Mouse (Mus musculus) G1E (cell line): ENCODE data around the gene Pan2. TPM values are rescaled to one million over a fixed set of nuclear protein-coding genes. Genes with fewer than 3 reads are reported as not detected.

Experiments used
- ATAC-seq: 2 replicates; pipeline ENCODE4 v1.8.0; 2016; ENCODE audit warnings: mild to moderate bottlenecking; ENCODE audit not compliant: insufficient number of reproducible peaks, poor library complexity, low FRiP score, severe bottlenecking; ENCODE audit errors: extremely low read depth
- DNase-seq: peaks from one replicate; pipeline ENCODE4 v3.0.0; 2012; ENCODE audit warnings: low spot score
- H3K27me3 ChIP-seq: 2 replicates; pipeline ENCODE4 v1.6.1; 2012; ENCODE audit warnings: mild to moderate bottlenecking, low read length, inconsistent platforms; ENCODE audit not compliant: insufficient read depth
- H3K36me3 ChIP-seq: replicated peaks from 2 replicates; pipeline ENCODE3; 2012; ENCODE audit warnings: mild to moderate bottlenecking, inconsistent platforms
- H3K4me1 ChIP-seq: 2 replicates; pipeline ENCODE4 v1.6.1; 2012; ENCODE audit warnings: low read depth, low read length, inconsistent platforms, mixed read lengths; ENCODE audit not compliant: insufficient read depth
- H3K4me3 ChIP-seq: 2 replicates; pipeline ENCODE4 v1.5.1; 2012; ENCODE audit warnings: low read depth, mild to moderate bottlenecking, inconsistent platforms, low read length, moderate library complexity, mixed read lengths
- H3K9me3 ChIP-seq: replicated peaks from 2 replicates; pipeline ENCODE4 v1.6.1; 2012; ENCODE audit warnings: inconsistent platforms
- CTCF ChIP-seq: IDR thresholded peaks from 2 replicates; pipeline ENCODE4 v1.5.1; 2012; ENCODE audit warnings: low read depth, low read length, inconsistent platforms, mixed read lengths
- GATA1 ChIP-seq: IDR thresholded peaks from 2 replicates; pipeline ENCODE4 v1.6.1; 2012; ENCODE audit warnings: borderline replicate concordance, low read length, inconsistent platforms, mixed read lengths
- GATA2 ChIP-seq: IDR thresholded peaks from 2 replicates; pipeline ENCODE4 v1.6.1; 2012; ENCODE audit warnings: low read depth, low read length, inconsistent platforms, borderline replicate concordance
- POLR2AphosphoS5 ChIP-seq: IDR thresholded peaks from 2 replicates; pipeline ENCODE4 v1.6.1; 2012; ENCODE audit warnings: low read depth, low read length, inconsistent platforms; ENCODE audit not compliant: insufficient replicate concordance
- TAL1 ChIP-seq: conservative IDR thresholded peaks from 2 replicates; pipeline ENCODE4 v1.6.1; 2012; ENCODE audit warnings: low read depth, low read length, inconsistent platforms, mixed read lengths
- polyA plus RNA-seq: library from polyadenylated mRNA; stranded (reverse); fragments of >175 nt; gene quantifications from 2 replicates; pipeline ENCODE4 v1.2.3, GENCODE M21; 2012
- total RNA-seq, 2 experiments: library from RNA; stranded (forward) in 1 of 2; stranded (reverse) in 1 of 2; fragments of 200-1000 nt in 1 of 2; fragments of >200 nt in 1 of 2; fragmentation: Nextera tagmentation in 1 of 2; gene quantifications; 2 replicates each; pipeline ENCODE4 v1.2.3; 2014 to 2017

The Pan2 gene
- total and polyA plus RNA-seq, 3 experiments, result 3.6 to 30.2 (median 13.8) TPM

DNA sequence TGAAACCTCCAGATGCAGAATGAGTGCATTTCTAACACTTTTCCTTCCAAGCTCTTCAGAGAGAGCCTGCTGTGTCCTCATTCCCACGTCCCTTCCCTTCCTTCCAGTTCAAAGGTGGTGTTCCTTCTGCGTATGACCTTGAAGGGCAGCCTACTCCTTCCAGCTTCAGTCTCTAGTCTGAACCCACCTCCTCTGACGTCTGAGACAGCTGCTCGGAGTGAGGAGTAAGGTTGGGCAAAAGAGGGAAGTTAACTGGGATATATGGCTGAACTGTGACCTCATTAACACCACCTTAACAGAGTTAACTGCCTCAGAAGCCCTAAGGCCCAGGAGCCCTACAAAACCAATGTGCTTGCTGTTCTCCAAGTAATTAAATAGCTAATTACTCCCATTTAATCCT is 67.5 kb downstream of the Pan2 start:
- Histone ChIP-seq H3K4me3 (no peak overlapping the region), H3K9me3 (no peaks in the 10 kb centered on the region), H3K4me1 (peaks cover 57% of the 10 kb centered on the region), H3K36me3 (peaks cover 9% of the 10 kb centered on the region), H3K27me3 (no peaks in the 10 kb centered on the region)
- no peak for DNase-seq
- TF ChIP-seq CTCF (no peak), GATA1 (no peak), POLR2AphosphoS5 (no peak), GATA2 (no peak), TAL1 (no peak)
- ATAC-seq, result no peak

Other genes starting within 250 kb of the Pan2 start
Only the 20 nearest of the 25 such genes appear.
- gene Baz2a, start 211.8 kb upstream of the Pan2 start, total RNA-seq (2014; fragmentation: Nextera tagmentation), result 102 and 116 TPM in 2 replicates
- 14.8 and 16.6 TPM in 2 replicates for gene Baz2a, start 211.8 kb upstream of the Pan2 start, total RNA-seq (2017)
- gene Baz2a, start 211.8 kb upstream of the Pan2 start, polyA plus RNA-seq, result 24.8 and 34.7 TPM in 2 replicates
- 28.1 and 32.1 TPM in 2 replicates for gene Rbms2, start 123.0 kb upstream of the Pan2 start, total RNA-seq (2014; fragmentation: Nextera tagmentation)
- 7.1 and 8.3 TPM in 2 replicates for gene Rbms2, start 123.0 kb upstream of the Pan2 start, total RNA-seq (2017)
- gene Rbms2, start 123.0 kb upstream of the Pan2 start, polyA plus RNA-seq, result 9.3 and 11.3 TPM in 2 replicates
- gene Gls2, start 108.9 kb upstream of the Pan2 start, total RNA-seq (2014; fragmentation: Nextera tagmentation), result 10.7 and 15.0 TPM in 2 replicates
- 4.0 and 5.3 TPM in 2 replicates for gene Gls2, start 108.9 kb upstream of the Pan2 start, total RNA-seq (2017)
- gene Gls2, start 108.9 kb upstream of the Pan2 start, polyA plus RNA-seq, result 11.1 and 14.6 TPM in 2 replicates
- gene Spryd4, start 91.5 kb upstream of the Pan2 start, total RNA-seq (2014; fragmentation: Nextera tagmentation), result 11.5 and 13.9 TPM in 2 replicates
- 18.8 and 23.3 TPM in 2 replicates for gene Spryd4, start 91.5 kb upstream of the Pan2 start, total RNA-seq (2017)
- 3.2 and 4.4 TPM in 2 replicates for gene Spryd4, start 91.5 kb upstream of the Pan2 start, polyA plus RNA-seq
- gene Mip, start 77.5 kb upstream of the Pan2 start, total RNA-seq (2014; fragmentation: Nextera tagmentation), result not detected in 2 replicates
- gene Mip, start 77.5 kb upstream of the Pan2 start, total RNA-seq (2017), result 0.05 TPM in 1 of 2 replicates, not detected in the other
- gene Mip, start 77.5 kb upstream of the Pan2 start, polyA plus RNA-seq, result 0.02 TPM in 1 of 2 replicates, not detected in the other
- gene Timeless, start 71.3 kb upstream of the Pan2 start, total RNA-seq (2014; fragmentation: Nextera tagmentation), result 28.1 and 32.6 TPM in 2 replicates
- 43.8 and 61.4 TPM in 2 replicates for gene Timeless, start 71.3 kb upstream of the Pan2 start, total RNA-seq (2017)
- gene Timeless, start 71.3 kb upstream of the Pan2 start, polyA plus RNA-seq, result 44.2 and 46.7 TPM in 2 replicates
- not detected in 2 replicates for gene Apon, start 49.2 kb upstream of the Pan2 start, total RNA-seq (2014; fragmentation: Nextera tagmentation)
- 0.17 and 0.27 TPM in 2 replicates for gene Apon, start 49.2 kb upstream of the Pan2 start, total RNA-seq (2017)
- 0.04 TPM in 1 of 2 replicates, not detected in the other for gene Apon, start 49.2 kb upstream of the Pan2 start, polyA plus RNA-seq
- not detected in 2 replicates for gene Apof, start 34.7 kb upstream of the Pan2 start, total RNA-seq (2014; fragmentation: Nextera tagmentation)
- gene Apof, start 34.7 kb upstream of the Pan2 start, total RNA-seq (2017), result 0.12 and 0.16 TPM in 2 replicates
- gene Apof, start 34.7 kb upstream of the Pan2 start, polyA plus RNA-seq, result not detected in 2 replicates
- 23.3 and 24.5 TPM in 2 replicates for gene Stat2, start 32.8 kb upstream of the Pan2 start, total RNA-seq (2014; fragmentation: Nextera tagmentation)
- gene Stat2, start 32.8 kb upstream of the Pan2 start, total RNA-seq (2017), result 15.0 and 16.7 TPM in 2 replicates
- gene Stat2, start 32.8 kb upstream of the Pan2 start, polyA plus RNA-seq, result 10.0 and 10.7 TPM in 2 replicates
- not detected in 2 replicates for gene Il23a, start 4.6 kb upstream of the Pan2 start, total RNA-seq (2014; fragmentation: Nextera tagmentation)
- gene Il23a, start 4.6 kb upstream of the Pan2 start, total RNA-seq (2017), result 0.16 TPM in 1 of 2 replicates, not detected in the other
- 0.03 TPM in 1 of 2 replicates, not detected in the other for gene Il23a, start 4.6 kb upstream of the Pan2 start, polyA plus RNA-seq
- 57.9 and 91.2 TPM in 2 replicates for gene Cnpy2, start 19.1 kb downstream of the Pan2 start, total RNA-seq (2014; fragmentation: Nextera tagmentation)
- 74.0 and 77.3 TPM in 2 replicates for gene Cnpy2, start 19.1 kb downstream of the Pan2 start, total RNA-seq (2017)
- 60.5 and 74.4 TPM in 2 replicates for gene Cnpy2, start 19.1 kb downstream of the Pan2 start, polyA plus RNA-seq
- 323 and 337 TPM in 2 replicates for gene Cs, start 34.4 kb downstream of the Pan2 start, total RNA-seq (2014; fragmentation: Nextera tagmentation)
- gene Cs, start 34.4 kb downstream of the Pan2 start, total RNA-seq (2017), result 175 and 181 TPM in 2 replicates
- gene Cs, start 34.4 kb downstream of the Pan2 start, polyA plus RNA-seq, result 21.6 and 56.6 TPM in 2 replicates
- gene Coq10a, start 65.7 kb downstream of the Pan2 start, total RNA-seq (2014; fragmentation: Nextera tagmentation), result 28.8 and 29.8 TPM in 2 replicates
- gene Coq10a, start 65.7 kb downstream of the Pan2 start, total RNA-seq (2017), result 24.9 and 27.4 TPM in 2 replicates
- gene Coq10a, start 65.7 kb downstream of the Pan2 start, polyA plus RNA-seq, result 7.3 and 8.7 TPM in 2 replicates
- 72.9 and 80.4 TPM in 2 replicates for gene Ankrd52, start 73.8 kb downstream of the Pan2 start, total RNA-seq (2014; fragmentation: Nextera tagmentation)
- 5.9 and 6.6 TPM in 2 replicates for gene Ankrd52, start 73.8 kb downstream of the Pan2 start, total RNA-seq (2017)
- gene Ankrd52, start 73.8 kb downstream of the Pan2 start, polyA plus RNA-seq, result 68.3 and 75.9 TPM in 2 replicates
- not detected in 2 replicates for gene Slc39a5, start 97.9 kb downstream of the Pan2 start, total RNA-seq (2014; fragmentation: Nextera tagmentation)
- not detected in 2 replicates for gene Slc39a5, start 97.9 kb downstream of the Pan2 start, total RNA-seq (2017)
- gene Slc39a5, start 97.9 kb downstream of the Pan2 start, polyA plus RNA-seq, result not detected in 2 replicates
- gene Nabp2, start 108.2 kb downstream of the Pan2 start, total RNA-seq (2014; fragmentation: Nextera tagmentation), result 121 and 148 TPM in 2 replicates
- gene Nabp2, start 108.2 kb downstream of the Pan2 start, total RNA-seq (2017), result 34.2 and 37.3 TPM in 2 replicates
- gene Nabp2, start 108.2 kb downstream of the Pan2 start, polyA plus RNA-seq, result 152 and 197 TPM in 2 replicates
- gene Rnf41, start 108.3 kb downstream of the Pan2 start, total RNA-seq (2014; fragmentation: Nextera tagmentation), result 21.7 and 26.8 TPM in 2 replicates
- gene Rnf41, start 108.3 kb downstream of the Pan2 start, total RNA-seq (2017), result 16.6 and 17.8 TPM in 2 replicates
- 11.7 and 14.6 TPM in 2 replicates for gene Rnf41, start 108.3 kb downstream of the Pan2 start, polyA plus RNA-seq
- gene Smarcc2, start 155.9 kb downstream of the Pan2 start, total RNA-seq (2014; fragmentation: Nextera tagmentation), result 100 and 109 TPM in 2 replicates
- gene Smarcc2, start 155.9 kb downstream of the Pan2 start, total RNA-seq (2017), result 36.3 and 47.4 TPM in 2 replicates
- gene Smarcc2, start 155.9 kb downstream of the Pan2 start, polyA plus RNA-seq, result 153 and 174 TPM in 2 replicates
- 207 and 266 TPM in 2 replicates for gene Myl6, start 190.8 kb downstream of the Pan2 start, total RNA-seq (2014; fragmentation: Nextera tagmentation)
- gene Myl6, start 190.8 kb downstream of the Pan2 start, total RNA-seq (2017), result 1,414 and 1,457 TPM in 2 replicates
- gene Myl6, start 190.8 kb downstream of the Pan2 start, polyA plus RNA-seq, result 273 and 359 TPM in 2 replicates
- gene Myl6b, start 195.3 kb downstream of the Pan2 start, total RNA-seq (2014; fragmentation: Nextera tagmentation), result 11.4 and 13.1 TPM in 2 replicates
- gene Myl6b, start 195.3 kb downstream of the Pan2 start, total RNA-seq (2017), result 1.7 and 2.0 TPM in 2 replicates
- 14.7 and 17.4 TPM in 2 replicates for gene Myl6b, start 195.3 kb downstream of the Pan2 start, polyA plus RNA-seq